In the genomic region with DNA sequence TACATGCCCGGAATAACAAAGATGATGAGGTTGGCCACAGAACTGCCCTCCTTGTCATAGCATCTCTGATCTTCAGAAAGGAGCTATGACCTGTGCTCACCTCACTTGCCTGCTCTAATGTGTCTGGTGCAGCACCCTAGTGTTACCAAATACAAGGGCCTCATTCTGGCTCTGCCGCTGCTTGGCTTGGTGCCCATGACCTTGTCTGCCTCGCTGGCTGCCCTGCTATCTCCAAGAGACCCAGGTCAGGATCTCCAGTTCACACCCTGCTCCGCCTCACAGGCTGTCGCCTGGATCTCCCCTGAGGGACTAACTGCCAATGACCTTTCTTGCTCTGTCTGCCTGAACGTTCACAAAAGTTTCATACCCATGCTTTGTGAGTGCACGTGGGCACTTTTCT, we compare ENCODE assay signal across 8 mouse cellular contexts. TPM values are rescaled to one million over a fixed set of nuclear protein-coding genes. Genes with fewer than 3 reads are reported as not detected.
DNase-seq lines count a peak whose midpoint lies in the region; ATAC-seq and TF ChIP-seq lines count a peak whose summit lies in the region.

No protein-coding gene starts in this region.

- no peak for TF ChIP-seq CTCF in liver, adult 2 months (IDR thresholded peaks at IDR 0.05; ENCODE audit: low read depth, low read length)

- H3K27ac ChIP-seq in liver, adult 2 months (replicated peaks; ENCODE audit: insufficient read depth, low read depth, low read length) = no peak overlapping the region
- H3K27ac ChIP-seq in stomach, embryonic 16.5 days (ENCODE audit: low read length) = peak overlapping the region; percentile 99

- no peaks in the 10 kb centered on the region for H3K27me3 ChIP-seq in liver, adult 2 months (ENCODE audit: control insufficient read depth, insufficient read depth, low read length)
- H3K27me3 ChIP-seq in stomach, embryonic 16.5 days (ENCODE audit: control insufficient read depth, insufficient read depth, low read length) = no peaks in the 10 kb centered on the region

- intact Hi-C loops in heart, postnatal 36 days (cut with DNase I) = no loop called here

- no peak for ATAC-seq in stomach, embryonic 16.5 days (ENCODE audit: insufficient read depth, low FRiP score)
- ATAC-seq in megakaryocyte, adult 5-6 weeks (ENCODE audit: poor library complexity, severe bottlenecking) = no peak

- no peak overlapping the region for H3K9ac ChIP-seq in liver, adult 2 months (ENCODE audit: low read depth, low read length)
- 0 out of 2 replicates have a peak overlapping the region, but pooled peaks have one; percentile 6 for H3K9ac ChIP-seq in stomach, embryonic 16.5 days (ENCODE audit: low read length)

- TF ChIP-seq POLR2A in liver, adult 2 months (IDR thresholded peaks at IDR 0.05; ENCODE audit: extremely low read depth, insufficient read depth, low read length) = no peak

- H3K9me3 ChIP-seq in stomach, embryonic 16.5 days (replicated peaks; ENCODE audit: control insufficient read depth, low read length) = no peaks in the 10 kb centered on the region

- 21% methylated on average over 7 of the region's 7 CpGs for WGBS in liver, adult 2 months
- 44% methylated on average over 7 of the region's 7 CpGs for WGBS in stomach, embryonic 16.5 days

- peak; percentile 83 for DNase-seq in ovary, adult 18-20 months (ENCODE audit: low spot score)
- DNase-seq in ovary, postnatal 10 days (ENCODE audit: low spot score) = no peak
- DNase-seq in heart, postnatal 36 days = peak; percentile 60 to 64
- peak; percentile 68 for DNase-seq in liver, adult 2 months (ENCODE audit: extremely low read depth, low read depth, low spot score)
- no peak for DNase-seq in thymus, adult 18-20 months
- no peak for DNase-seq in natural killer cell, adult 2 months (ENCODE audit: low spot score in 2 of 2)

- no peaks in the 10 kb centered on the region for H3K79me2 ChIP-seq in liver, adult 2 months (ENCODE audit: control insufficient read depth, insufficient read depth, low read length)

- H3K4me1 ChIP-seq in liver, adult 2 months (ENCODE audit: control insufficient read depth, insufficient read depth, low read length) = peaks cover 2% of the 10 kb centered on the region
- peaks cover 51% of the 10 kb centered on the region for H3K4me1 ChIP-seq in stomach, embryonic 16.5 days (ENCODE audit: control insufficient read depth, insufficient read depth, low read length)

- no peaks in the 10 kb centered on the region for H3K36me3 ChIP-seq in liver, adult 2 months (ENCODE audit: control insufficient read depth, insufficient read depth, low read length)
- H3K36me3 ChIP-seq in stomach, embryonic 16.5 days (ENCODE audit: control insufficient read depth, insufficient read depth, low read length) = no peaks in the 10 kb centered on the region

- H3K4me3 ChIP-seq in liver, adult 2 months (ENCODE audit: insufficient read depth, low read depth, low read length) = no peak overlapping the region
- H3K4me3 ChIP-seq in stomach, embryonic 16.5 days (replicated peaks; ENCODE audit: low read length) = no peak overlapping the region

- H3K4me2 ChIP-seq in stomach, embryonic 16.5 days (ENCODE audit: low read depth, low read length) = peak overlapping the region; percentile 56; the same call in 1 of the 2 replicates

RNA-seq across cellular contexts. Expression of a gene that starts 4.2 kb away (rescaled TPM):
- total RNA-seq in heart, postnatal 36 days (2021) = 100 to 1,000 TPM; 241 to 339 TPM
- 16.2 and 22.2 TPM in 2 replicates for total RNA-seq in liver, adult 2 months (2014; rRNA removed)
- polyA plus RNA-seq in liver, adult 2 months (2012; rRNA removed) = 11.7 and 14.5 TPM in 2 replicates
- 1,327 and 1,379 TPM in 2 replicates for polyA plus RNA-seq in stomach, embryonic 16.5 days (2015; fragmentation: Nextera tagmentation; extraction: Ambion mirVana)
- total RNA-seq in megakaryocyte, adult 5-6 weeks (2015) = 0.23 and 0.76 TPM in 2 replicates
- total RNA-seq in megakaryocyte, adult 5-6 weeks (2017) = 0.37 and 0.73 TPM in 2 replicates

RNA-seq across cellular contexts. Expression of a gene that starts 24.0 kb away (rescaled TPM):
- total RNA-seq in heart, postnatal 36 days (2021) = 10 to 100 TPM; 22.6 to 23.2 TPM
- total RNA-seq in liver, adult 2 months (2014; rRNA removed) = 0.28 and 0.67 TPM in 2 replicates
- 0.71 and 1.7 TPM in 2 replicates for polyA plus RNA-seq in liver, adult 2 months (2012; rRNA removed)
- polyA plus RNA-seq in stomach, embryonic 16.5 days (2015; fragmentation: Nextera tagmentation; extraction: Ambion mirVana) = 17.1 and 19.6 TPM in 2 replicates
- 0.96 and 3.5 TPM in 2 replicates for total RNA-seq in megakaryocyte, adult 5-6 weeks (2015)
- 0.70 and 1.0 TPM in 2 replicates for total RNA-seq in megakaryocyte, adult 5-6 weeks (2017)

Comparison
In these comparisons a context has a peak if more than half of its experiments do, and no peak if none do; other contexts are left out.
1. DNase-seq: peak in ovary, adult 18-20 months (single experiment), heart, postnatal 36 days (2 of 2) and liver, adult 2 months (single experiment); none in ovary, postnatal 10 days (single experiment), thymus, adult 18-20 months (0 of 2) and natural killer cell, adult 2 months (0 of 2).
2. RNA of a gene that starts 4.2 kb away (total RNA-seq): 241 to 339 TPM in heart, postnatal 36 days; 16.2 to 22.2 TPM in liver, adult 2 months and 0.23 to 0.76 TPM in megakaryocyte, adult 5-6 weeks; every median in the first group is over 10 times any median in the second.
3. RNA of a gene that starts 24.0 kb away (total RNA-seq): 22.6 to 23.2 TPM in heart, postnatal 36 days; 0.70 to 3.5 TPM in megakaryocyte, adult 5-6 weeks and 0.28 to 0.67 TPM in liver, adult 2 months; every median in the first group is over 4 times any median in the second.